Mouse (Mus musculus) CH12.LX (cell line): Measurements from ENCODE around the gene Cyp2w1. TPM values are rescaled to one million over a fixed set of nuclear protein-coding genes. Genes with fewer than 3 reads are reported as not detected.

ENCODE experiments used
- DNase-seq: peaks from one replicate; pipeline ENCODE4 v3.0.0-alpha.2; 2013; ENCODE audit errors: extremely low read depth
- H3K27ac ChIP-seq: 2 replicates; pipeline ENCODE4 v1.5.1; 2012; ENCODE audit warnings: low read depth, mild to moderate bottlenecking, control low read depth, moderate library complexity; ENCODE audit not compliant: insufficient read depth
- H3K27me3 ChIP-seq: replicated peaks from 2 replicates; pipeline ENCODE3; 2012; ENCODE audit warnings: inconsistent platforms
- H3K36me3 ChIP-seq, 2 experiments: replicated peaks in 1 of 2; 2 replicates each; pipeline versions ENCODE3 to v1.6.1; 2012; ENCODE audit warnings: inconsistent platforms in 1 of 2, low read length in 1 of 2, mild to moderate bottlenecking in 1 of 2, mixed read lengths in 1 of 2, moderate library complexity in 1 of 2; ENCODE audit not compliant: control insufficient read depth in 1 of 2, insufficient read depth in 1 of 2
- H3K4me1 ChIP-seq, 2 experiments: 2 replicates each; pipeline ENCODE4 v1.6.1; 2012; ENCODE audit warnings: inconsistent platforms in 1 of 2, moderate library complexity in 1 of 2; ENCODE audit not compliant: insufficient read depth in 2 of 2, control insufficient read depth in 1 of 2
- H3K4me2 ChIP-seq: 2 replicates; pipeline ENCODE4 v1.6.1; 2012; ENCODE audit warnings: low read depth, mild to moderate bottlenecking, control low read depth; ENCODE audit not compliant: poor library complexity, insufficient read depth, severe bottlenecking
- H3K4me3 ChIP-seq, 3 experiments: fragments of 150-350 bp in 1 of 3; sonication (generic) in 1 of 3; replicated peaks in 1 of 3; 2 replicates each; pipeline versions ENCODE3 to v1.5.1; 2011 to 2012; ENCODE audit warnings: low read depth in 2 of 3, low read length in 2 of 3, mild to moderate bottlenecking in 2 of 3, moderate library complexity in 2 of 3, control low read depth in 1 of 3, improper control_type of control experiment in 1 of 3, inconsistent platforms in 1 of 3, mixed read lengths in 1 of 3; ENCODE audit not compliant: poor library complexity in 1 of 3
- H3K79me2 ChIP-seq: replicated peaks from 2 replicates; pipeline ENCODE4 v1.6.1; 2012; ENCODE audit warnings: mild to moderate bottlenecking, moderate library complexity; ENCODE audit not compliant: control insufficient read depth, poor library complexity, insufficient read depth, severe bottlenecking; ENCODE audit errors: extremely low read depth
- H3K9ac ChIP-seq: 2 replicates; pipeline ENCODE4 v1.6.1; 2012; ENCODE audit warnings: low read depth, mild to moderate bottlenecking, control low read depth, moderate library complexity; ENCODE audit not compliant: insufficient read depth
- H3K9me3 ChIP-seq: replicated peaks from 2 replicates; pipeline ENCODE3; 2012; ENCODE audit warnings: low read length, inconsistent platforms, mixed read lengths
- BHLHE40 ChIP-seq: IDR thresholded peaks from 2 replicates; pipeline ENCODE4 v1.6.1; 2011; ENCODE audit warnings: mild to moderate bottlenecking, low read depth, low read length, improper control_type of control experiment
- CHD1 ChIP-seq: IDR thresholded peaks from 2 replicates; pipeline ENCODE4 v1.6.1; 2012; ENCODE audit warnings: low read depth, low read length, improper control_type of control experiment, inconsistent platforms
- CHD2 ChIP-seq: IDR thresholded peaks from 2 replicates; pipeline ENCODE4 v1.6.1; 2011; ENCODE audit warnings: low read length, improper control_type of control experiment
- CTCF ChIP-seq, 2 experiments: IDR thresholded peaks in 1 of 2; conservative IDR thresholded peaks in 1 of 2; 2 replicates each; pipeline ENCODE4 v1.5.1; 2011 to 2012; ENCODE audit warnings: low read depth in 2 of 2, low read length in 2 of 2, improper control_type of control experiment in 1 of 2, inconsistent platforms in 1 of 2, mild to moderate bottlenecking in 1 of 2, moderate library complexity in 1 of 2
- E2F4 ChIP-seq: IDR thresholded peaks from 2 replicates; pipeline ENCODE4 v1.6.1; 2011; ENCODE audit warnings: low read depth, low read length, improper control_type of control experiment; ENCODE audit not compliant: insufficient replicate concordance
- ELF1 ChIP-seq: IDR thresholded peaks from 2 replicates; pipeline ENCODE4 v1.6.1; 2014; ENCODE audit warnings: low read depth, mild to moderate bottlenecking, inconsistent platforms, low read length, improper control_type of control experiment
- EP300 ChIP-seq: IDR thresholded peaks from 2 replicates; pipeline ENCODE4 v1.6.1; 2011; ENCODE audit warnings: low read length, improper control_type of control experiment
- ETS1 ChIP-seq: conservative IDR thresholded peaks from 2 replicates; pipeline ENCODE4 v1.6.1; 2012; ENCODE audit warnings: low read depth, mild to moderate bottlenecking, inconsistent platforms, low read length, improper control_type of control experiment, moderate library complexity
- GABPA ChIP-seq: IDR thresholded peaks from 2 replicates; pipeline ENCODE4 v1.6.1; 2012; ENCODE audit warnings: low read depth, low read length, improper control_type of control experiment, inconsistent platforms; ENCODE audit not compliant: insufficient replicate concordance
- HCFC1 ChIP-seq: IDR thresholded peaks from 2 replicates; pipeline ENCODE4 v1.6.1; 2012; ENCODE audit warnings: low read depth, mild to moderate bottlenecking, inconsistent platforms, low read length, improper control_type of control experiment
- IRF4 ChIP-seq: IDR thresholded peaks from 2 replicates; pipeline ENCODE4 v1.6.1; 2014; ENCODE audit warnings: low read depth, mild to moderate bottlenecking, inconsistent platforms, low read length, improper control_type of control experiment
- JUN ChIP-seq: IDR thresholded peaks from 2 replicates; pipeline ENCODE4 v1.6.1; 2011; ENCODE audit warnings: low read depth, mild to moderate bottlenecking, low read length, improper control_type of control experiment, moderate library complexity; ENCODE audit not compliant: insufficient read depth
- JUND ChIP-seq: conservative IDR thresholded peaks from 2 replicates; pipeline ENCODE4 v1.6.1; 2011; ENCODE audit warnings: low read depth, low read length, improper control_type of control experiment
- KAT2A ChIP-seq: IDR thresholded peaks from 2 replicates; pipeline ENCODE4 v1.6.1; 2012; ENCODE audit warnings: low read length, improper control_type of control experiment, inconsistent platforms; ENCODE audit not compliant: insufficient replicate concordance
- MAFK ChIP-seq: IDR thresholded peaks from 2 replicates; pipeline ENCODE4 v1.6.1; 2011; ENCODE audit warnings: low read length, improper control_type of control experiment; ENCODE audit not compliant: insufficient replicate concordance
- MAX ChIP-seq: IDR thresholded peaks from 2 replicates; pipeline ENCODE4 v1.6.1; 2011; ENCODE audit warnings: low read length, improper control_type of control experiment
- MAZ ChIP-seq: IDR thresholded peaks from 2 replicates; pipeline ENCODE4 v1.6.1; 2012; ENCODE audit warnings: low read depth, mild to moderate bottlenecking, inconsistent platforms, low read length, improper control_type of control experiment, moderate library complexity
- MEF2A ChIP-seq: IDR thresholded peaks from 2 replicates; pipeline ENCODE4 v1.6.1; 2014; ENCODE audit warnings: low read depth, mild to moderate bottlenecking, inconsistent platforms, low read length, improper control_type of control experiment, borderline replicate concordance
- MXI1 ChIP-seq: IDR thresholded peaks from 2 replicates; pipeline ENCODE4 v1.6.1; 2011; ENCODE audit warnings: mild to moderate bottlenecking, low read depth, low read length, improper control_type of control experiment
- MYC ChIP-seq: IDR thresholded peaks from 2 replicates; pipeline ENCODE4 v1.6.1; 2011; ENCODE audit warnings: low read depth, mild to moderate bottlenecking, improper control_type of control experiment, low read length
- NELFE ChIP-seq: IDR thresholded peaks from 2 replicates; pipeline ENCODE4 v1.6.1; 2011; ENCODE audit warnings: low read depth, low read length, improper control_type of control experiment
- NRF1 ChIP-seq: IDR thresholded peaks from 2 replicates; pipeline ENCODE4 v1.6.1; 2014; ENCODE audit warnings: low read depth, mild to moderate bottlenecking, inconsistent platforms, low read length, improper control_type of control experiment, moderate library complexity
- PAX5 ChIP-seq: IDR thresholded peaks from 2 replicates; pipeline ENCODE4 v1.6.1; 2012; ENCODE audit warnings: low read length, inconsistent platforms, mixed read lengths
- POLR2A ChIP-seq: IDR thresholded peaks from 2 replicates; pipeline ENCODE4 v1.6.1; 2011; ENCODE audit warnings: low read depth, mild to moderate bottlenecking, improper control_type of control experiment, low read length
- POLR2AphosphoS2 ChIP-seq: IDR thresholded peaks from 2 replicates; pipeline ENCODE4 v1.6.1; 2011; ENCODE audit warnings: low read depth, low read length, improper control_type of control experiment
- RAD21 ChIP-seq: IDR thresholded peaks from 2 replicates; pipeline ENCODE4 v1.6.1; 2011; ENCODE audit warnings: low read depth, mild to moderate bottlenecking, low read length, improper control_type of control experiment, moderate library complexity
- RCOR1 ChIP-seq: conservative IDR thresholded peaks from 2 replicates; pipeline ENCODE4 v1.6.1; 2012; ENCODE audit warnings: low read depth, mild to moderate bottlenecking, inconsistent platforms, low read length, improper control_type of control experiment
- SIN3A ChIP-seq: IDR thresholded peaks from 2 replicates; pipeline ENCODE4 v1.6.1; 2012; ENCODE audit warnings: low read length, improper control_type of control experiment, inconsistent platforms
- SMC3 ChIP-seq: IDR thresholded peaks from 2 replicates; pipeline ENCODE4 v1.6.1; 2011; ENCODE audit warnings: low read depth, low read length, improper control_type of control experiment
- TBP ChIP-seq: conservative IDR thresholded peaks from 2 replicates; pipeline ENCODE4 v1.6.1; 2011; ENCODE audit warnings: low read depth, low read length, improper control_type of control experiment
- TCF12 ChIP-seq: IDR thresholded peaks from 2 replicates; pipeline ENCODE4 v1.6.1; 2014; ENCODE audit warnings: low read depth, mild to moderate bottlenecking, inconsistent platforms, low read length, improper control_type of control experiment
- UBTF ChIP-seq: IDR thresholded peaks from 2 replicates; pipeline ENCODE4 v1.6.1; 2012; ENCODE audit warnings: low read depth, mild to moderate bottlenecking, inconsistent platforms, low read length, improper control_type of control experiment, moderate library complexity
- USF1 ChIP-seq: IDR thresholded peaks from 2 replicates; pipeline ENCODE4 v1.6.1; 2014; ENCODE audit warnings: low read depth, mild to moderate bottlenecking, inconsistent platforms, low read length, improper control_type of control experiment
- USF2 ChIP-seq: conservative IDR thresholded peaks from 2 replicates; pipeline ENCODE4 v1.6.1; 2011; ENCODE audit warnings: low read depth, low read length, improper control_type of control experiment
- ZC3H11A ChIP-seq: IDR thresholded peaks from 2 replicates; pipeline ENCODE4 v1.6.1; 2012; ENCODE audit warnings: low read depth, mild to moderate bottlenecking, inconsistent platforms, low read length, improper control_type of control experiment
- ZKSCAN1 ChIP-seq: IDR thresholded peaks from 2 replicates; pipeline ENCODE4 v1.6.1; 2012; ENCODE audit warnings: low read depth, inconsistent platforms, low read length, improper control_type of control experiment, borderline replicate concordance
- ZMIZ1 ChIP-seq: IDR thresholded peaks from 2 replicates; pipeline ENCODE4 v1.6.1; 2012; ENCODE audit warnings: low read depth, mild to moderate bottlenecking, inconsistent platforms, low read length, improper control_type of control experiment
- ZNF384 ChIP-seq: IDR thresholded peaks from 2 replicates; pipeline ENCODE4 v1.6.1; 2012; ENCODE audit warnings: low read depth, low read length, improper control_type of control experiment, inconsistent platforms
- dilution Hi-C: fragments of 300-500 bp; cut with MboI; formaldehyde crosslinking; loops from 2 replicates; pipeline ENCODE4 v1.14.3; 2020; ENCODE audit warnings: low sequenced_read_pairs; ENCODE audit not compliant: extremely low pct_unique_long_range_greater_than_20kb, extremely low pct_ligation_motif_present
- in situ Hi-C: fragments of 300-500 bp; cut with MboI; formaldehyde crosslinking; loops from 3 replicates; pipeline ENCODE4 v1.14.3; 2019; ENCODE audit warnings: low sequenced_read_pairs, low pct_ligation_motif_present, low pct_unique_long_range_greater_than_20kb, mixed read lengths
- polyA plus RNA-seq: library from polyadenylated mRNA; unstranded; fragments of >175 nt; gene quantifications from 2 replicates; pipeline ENCODE4 v1.2.1, GENCODE M21; 2012; ENCODE audit warnings: low read depth; ENCODE audit not compliant: insufficient read length
- total RNA-seq, 2 experiments: library from RNA; depleted of rRNA; stranded (reverse); fragments of 300-350 nt in 1 of 2; fragments of >200 nt in 1 of 2; gene quantifications; 2 replicates each; pipeline ENCODE4 v1.2.3; 2012 to 2014

Cyp2w1 gene
- total and polyA plus RNA-seq, 3 experiments: not detected

DNA sequence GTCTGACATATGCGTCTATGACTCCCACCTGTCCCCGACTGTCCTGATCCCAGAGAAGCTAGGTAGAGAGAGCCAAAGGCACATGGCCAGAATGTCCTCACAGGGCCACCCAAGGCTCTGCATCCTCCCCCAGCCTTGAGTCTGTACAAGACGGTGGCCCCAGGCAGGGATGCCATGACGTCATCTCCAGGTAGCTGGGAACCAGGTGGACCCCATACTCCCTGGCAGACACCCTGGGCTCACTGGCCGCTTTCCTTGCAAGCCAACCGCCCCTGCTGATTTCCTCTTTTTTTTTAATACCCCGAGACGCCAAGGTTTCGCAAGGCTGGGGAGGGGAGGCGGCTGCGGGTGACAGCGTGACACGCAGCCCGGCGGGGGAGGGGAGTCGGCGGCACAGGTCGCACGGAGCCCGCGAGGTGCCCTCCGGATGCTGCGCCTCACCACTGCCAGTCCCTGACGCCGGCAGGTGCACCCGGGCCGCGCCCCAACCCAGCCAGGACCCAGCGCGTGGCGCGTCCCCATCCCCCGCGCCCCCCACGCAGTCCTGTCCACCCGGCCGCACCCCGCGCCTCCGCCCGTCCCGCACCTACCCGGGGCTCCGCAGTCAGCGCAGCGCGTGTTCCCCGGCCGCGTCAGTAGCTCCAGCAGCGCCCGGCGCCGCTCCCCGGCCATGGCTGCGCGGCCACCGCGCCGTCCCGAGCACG lies 27.6 kb upstream of the Cyp2w1 start:
- peak; percentile 37 for DNase-seq
- Histone ChIP-seq H3K36me3 (peaks cover 0 to 5% of the 10 kb centered on the region in 2 experiments), H3K9ac (peak overlapping the region; percentile 94), H3K4me1 (peaks cover 21 to 51% of the 10 kb centered on the region in 2 experiments), H3K4me2 (peak overlapping the region; percentile 76)
- in situ Hi-C loops: loop anchor here (5.0 kb wide), 1 partner anchor 43 kb away; no protein-coding TSS in a partner anchor
- dilution Hi-C loops: no loop called here
- TF ChIP-seq ELF1 (no peak), JUND (peak; percentile 43; the same call in 1 of the 2 replicates), ZNF384 (peak; percentile 23), ZC3H11A (no peak), RAD21 (no peak), MYC (peak; percentile 76; the same call in 1 of the 2 replicates), SMC3 (peak; percentile 6; the same call in 1 of the 2 replicates), USF1 (no peak), EP300 (no peak), POLR2AphosphoS2 (no peak), TCF12 (peak; percentile 7; the same call in 1 of the 2 replicates), NELFE (no peak), GABPA (no peak), ZMIZ1 (0 out of 2 replicates have a peak, but pooled peaks have one; percentile 48), MAFK (no peak), MXI1 (peak; percentile 73), ZKSCAN1 (no peak), NRF1 (no peak), MAZ (no peak), IRF4 (0 out of 2 replicates have a peak, but pooled peaks have one; percentile 29), BHLHE40 (peak; percentile 44; the same call in 1 of the 2 replicates), TBP (no peak), CHD2 (peak; percentile 68; the same call in 1 of the 2 replicates), CHD1 (0 out of 2 replicates have a peak, but pooled peaks have one; percentile 34), MEF2A (no peak), RCOR1 (0 out of 2 replicates have a peak, but pooled peaks have one; percentile 39), POLR2A (no peak), UBTF (peak; percentile 72; the same call in 1 of the 2 replicates), HCFC1 (no peak), SIN3A (no peak; the same call in 1 of the 2 replicates), JUN (peak; percentile 59), USF2 (no peak), PAX5 (no peak), E2F4 (no peak), MAX (peak; percentile 47; the same call in 1 of the 2 replicates), CTCF (conservative IDR thresholded peaks at IDR 0.05 in 1 of 2, IDR thresholded peaks at IDR 0.05 in 1 of 2; ENCODE audit: low read depth in 2 of 2, low read length in 2 of 2) (no peak), KAT2A (no peak), ETS1 (no peak)
- TF ChIP-seq, all 38 proteins: peak for 15
- Histone ChIP-seq H3K9me3 (no peaks in the 10 kb centered on the region), H3K27me3 (no peaks in the 10 kb centered on the region), H3K4me3 (peak overlapping the region; percentile 68 to 97 (median 78)), H3K27ac (peak overlapping the region; percentile 76), H3K79me2 (peaks cover 47% of the 10 kb centered on the region)
